Mouse (Mus musculus) intestine, postnatal 0 days (tissue): ENCODE measurements at regions not wholly inside any gene's neighbourhood (a gene's known extent, or its start where the extent isn't known, plus 50 kb on each side); places are given as distances from the start of the nearest gene placed in this dataset.
"Not testable (repeated sequence)": the region's sequence is repeated elsewhere in the genome, so short reads cannot be mapped to it uniquely, and the experiment has no call there.

Experiments used
- ATAC-seq: fragments of 200-750 bp; cut with Nextera tagmentation; 2 replicates; pipeline ENCODE4 v1.8.0; 2017; ENCODE audit warnings: mild to moderate bottlenecking, moderate TSS enrichment, moderate library complexity
- H3K27ac ChIP-seq: fragments of 300-500 bp; sonication (generic); 2 replicates; pipeline ENCODE4 v1.5.1; 2014; ENCODE audit warnings: mild to moderate bottlenecking, low read depth, low read length, moderate library complexity
- H3K27me3 ChIP-seq: fragments of 300-500 bp; sonication (generic); replicated peaks from 2 replicates; pipeline ENCODE4 v1.6.1; 2014; ENCODE audit warnings: low read length, mixed read lengths; ENCODE audit not compliant: control insufficient read depth, insufficient read depth
- H3K36me3 ChIP-seq: fragments of 300-500 bp; sonication (generic); 2 replicates; pipeline ENCODE4 v1.6.1; 2014; ENCODE audit warnings: mild to moderate bottlenecking, moderate library complexity; ENCODE audit not compliant: control insufficient read depth, insufficient read depth
- H3K4me1 ChIP-seq: fragments of 300-500 bp; sonication (generic); replicated peaks from 2 replicates; pipeline ENCODE4 v1.6.1; 2014; ENCODE audit warnings: antibody characterized with exemption, low read length, mixed read lengths; ENCODE audit not compliant: control insufficient read depth, insufficient read depth
- H3K4me2 ChIP-seq: fragments of 300-500 bp; sonication (generic); replicated peaks from 2 replicates; pipeline ENCODE4 v1.6.1; 2014; ENCODE audit warnings: low read depth, mild to moderate bottlenecking, moderate library complexity
- H3K4me3 ChIP-seq: fragments of 300-500 bp; sonication (generic); 2 replicates; pipeline ENCODE4 v1.5.1; 2014; ENCODE audit warnings: low read depth, low read length
- H3K9ac ChIP-seq: fragments of 300-500 bp; sonication (generic); 2 replicates; pipeline ENCODE4 v1.6.1; 2014; ENCODE audit warnings: mild to moderate bottlenecking, low read depth, low read length
- H3K9me3 ChIP-seq: fragments of 300-500 bp; sonication (generic); 2 replicates; pipeline ENCODE4 v1.6.1; 2016; ENCODE audit warnings: mixed run types; ENCODE audit not compliant: control insufficient read depth
- CTCF ChIP-seq: sonication (generic); IDR thresholded peaks from 2 replicates; pipeline ENCODE4 v1.5.1; 2016; ENCODE audit warnings: low read depth, mild to moderate bottlenecking, control low read depth, antibody characterized with exemption, moderate library complexity
- WGBS: fragments of 180-500 bp; shearing (Covaris S2); extraction: QIAGEN DNeasy Blood & Tissue Kit; methylation state at CpG from one replicate; pipeline ENCODE4 v1.1.7; 2014; 5-methylcytosine and 5-hydroxymethylcytosine counted together

DNA sequence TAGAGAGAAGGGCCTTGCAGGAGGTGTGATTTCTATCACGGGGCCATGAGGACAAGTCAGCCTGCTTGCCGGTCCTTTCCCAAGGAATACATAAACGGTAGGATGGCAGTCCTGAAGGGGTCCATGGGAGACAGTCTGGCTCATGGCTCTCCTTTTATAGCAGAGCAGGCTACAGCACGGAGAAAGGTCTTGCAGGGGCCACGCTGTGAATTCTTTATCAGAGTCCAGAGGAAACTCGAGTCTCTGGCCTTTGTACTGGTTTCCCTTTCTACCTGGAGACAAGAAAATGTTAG is 1984.0 kb downstream of the 4930444P10Rik start:
- no peak for ATAC-seq
- no peak overlapping the region for H3K27ac ChIP-seq
- no peaks in the 10 kb centered on the region for H3K36me3 ChIP-seq
- 14% methylated on average over 6 of the region's 6 CpGs for WGBS
- H3K4me1 ChIP-seq = no peaks in the 10 kb centered on the region
- H3K4me3 ChIP-seq = no peak overlapping the region
- H3K27me3 ChIP-seq = no peaks in the 10 kb centered on the region
- H3K9me3 ChIP-seq = no peaks in the 10 kb centered on the region
- no peak overlapping the region for H3K4me2 ChIP-seq
- TF ChIP-seq CTCF = no peak
- no peak overlapping the region for H3K9ac ChIP-seq

DNA sequence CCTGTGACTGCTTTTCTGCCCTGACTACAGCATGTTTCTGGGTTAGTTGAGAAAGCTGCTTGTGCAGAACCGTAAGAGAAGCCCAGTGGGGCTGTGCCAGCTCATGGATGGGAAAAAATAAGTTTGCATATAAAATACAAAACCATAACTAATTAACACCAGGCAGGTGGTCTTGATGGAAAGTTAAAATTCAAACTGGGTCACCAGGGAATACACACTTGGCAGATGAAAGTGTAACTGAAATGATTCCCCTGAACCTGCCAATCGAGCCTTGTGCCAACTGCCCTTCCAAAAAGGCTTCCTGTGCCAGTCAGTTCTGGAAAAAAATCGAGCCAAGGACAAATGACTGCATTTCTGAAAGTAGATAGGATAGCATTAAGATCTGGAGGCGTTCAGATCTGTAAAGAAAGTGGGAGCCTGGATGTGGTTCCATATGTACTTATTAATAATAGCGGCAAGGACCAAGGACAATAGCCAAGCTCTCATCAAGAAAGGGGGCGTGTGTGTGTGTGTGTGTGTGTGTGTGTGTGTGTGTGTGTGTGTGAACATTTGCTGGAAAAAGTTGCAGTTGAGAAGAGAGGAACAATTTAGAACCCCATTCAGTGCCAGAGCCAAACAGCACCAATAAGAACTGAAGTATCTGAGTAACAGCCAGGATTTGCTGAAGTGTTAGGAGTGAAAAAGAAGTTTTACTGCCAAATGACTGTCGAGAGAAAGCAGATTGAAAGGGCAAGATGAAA is 1984.5 kb downstream of the 4930444P10Rik start:
- Histone ChIP-seq H3K27ac (no peak overlapping the region), H3K36me3 (no peaks in the 10 kb centered on the region), H3K27me3 (no peaks in the 10 kb centered on the region), H3K4me2 (no peak overlapping the region), H3K4me3 (no peak overlapping the region), H3K9ac (no peak overlapping the region), H3K9me3 (no peaks in the 10 kb centered on the region), H3K4me1 (no peaks in the 10 kb centered on the region)
- WGBS = 65% methylated on average over 7 of the region's 7 CpGs
- TF ChIP-seq CTCF = no peak
- no peak for ATAC-seq

DNA sequence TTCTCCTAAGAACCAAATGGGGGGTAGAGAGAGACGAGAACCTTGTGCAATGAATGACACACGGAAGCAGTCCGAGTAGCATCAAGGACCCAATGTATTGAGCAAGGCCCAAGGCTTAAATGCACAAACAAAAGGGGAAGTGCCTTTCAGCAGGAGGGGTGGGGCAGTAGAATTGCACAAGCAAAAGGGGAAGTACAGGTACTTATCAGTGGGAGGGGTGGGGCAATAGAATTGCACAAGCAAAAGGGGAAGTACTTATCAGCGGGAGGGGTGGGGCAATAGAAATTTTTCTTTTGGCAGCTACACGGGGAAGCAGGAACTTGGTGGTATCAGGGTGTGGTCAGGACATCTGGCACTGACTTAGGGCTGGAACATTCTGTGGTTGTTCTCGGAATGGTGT is 1987.6 kb downstream of the 4930444P10Rik start:
- not testable (repeated sequence) for H3K4me2 ChIP-seq, H3K27me3 ChIP-seq, H3K27ac ChIP-seq, H3K4me3 ChIP-seq, ATAC-seq, H3K36me3 ChIP-seq, H3K9ac ChIP-seq, H3K9me3 ChIP-seq, H3K4me1 ChIP-seq
- WGBS = 89% methylated on average over 4 of the region's 6 CpGs

DNA sequence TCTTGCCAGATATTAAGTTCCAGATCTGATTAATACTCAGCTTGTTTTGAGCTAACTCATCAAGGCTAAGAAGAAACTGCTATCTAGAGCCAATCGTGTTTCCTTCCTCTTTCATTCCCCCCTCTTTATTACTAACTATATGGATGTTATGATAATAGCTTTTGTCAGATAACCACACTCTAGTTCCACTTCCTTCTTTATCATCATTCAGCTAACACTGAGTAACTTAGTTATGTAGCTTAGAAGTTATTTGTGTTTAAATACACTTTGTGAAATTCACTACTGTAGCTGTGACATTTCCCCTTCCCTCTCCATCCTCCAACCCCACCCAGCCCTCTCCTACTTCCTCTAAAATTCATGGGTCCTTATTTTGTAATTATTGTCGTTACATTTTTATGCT is 1988.6 kb downstream of the 4930444P10Rik start:
- TF ChIP-seq CTCF = no peak
- Histone ChIP-seq H3K4me2 (no peak overlapping the region), H3K9me3 (no peaks in the 10 kb centered on the region), H3K9ac (no peak overlapping the region), H3K4me3 (no peak overlapping the region), H3K27ac (no peak overlapping the region), H3K27me3 (no peaks in the 10 kb centered on the region), H3K4me1 (no peaks in the 10 kb centered on the region), H3K36me3 (no peaks in the 10 kb centered on the region)
- no peak for ATAC-seq
- WGBS = 82% methylated on average over 2 of the region's 2 CpGs

DNA sequence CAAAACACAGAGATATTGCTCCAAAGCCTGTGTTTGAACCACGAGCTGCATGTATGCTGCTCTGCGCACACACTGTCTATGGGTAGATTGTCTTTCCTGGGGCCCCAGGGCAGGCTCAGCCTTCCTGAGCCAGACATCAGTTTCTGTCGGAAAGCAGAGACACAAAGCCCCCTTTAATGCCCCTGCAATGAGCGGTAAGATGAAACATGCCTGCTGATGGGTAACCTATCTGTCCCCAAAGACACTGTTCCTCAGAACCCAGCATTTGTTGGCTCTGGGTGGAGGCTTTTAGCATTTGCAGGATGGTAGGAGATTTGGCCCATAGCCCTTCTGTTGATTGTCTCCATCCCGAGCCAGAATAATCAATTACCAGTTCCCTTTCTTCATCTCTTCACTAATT is 1994.1 kb downstream of the 4930444P10Rik start:
- Histone ChIP-seq H3K4me2 (no peak overlapping the region), H3K9ac (no peak overlapping the region), H3K27ac (no peak overlapping the region), H3K27me3 (no peaks in the 10 kb centered on the region), H3K4me3 (no peak overlapping the region), H3K36me3 (no peaks in the 10 kb centered on the region), H3K4me1 (no peaks in the 10 kb centered on the region), H3K9me3 (no peaks in the 10 kb centered on the region)
- no peak for ATAC-seq
- 69% methylated on average over 5 of the region's 5 CpGs for WGBS
- no peak for TF ChIP-seq CTCF

DNA sequence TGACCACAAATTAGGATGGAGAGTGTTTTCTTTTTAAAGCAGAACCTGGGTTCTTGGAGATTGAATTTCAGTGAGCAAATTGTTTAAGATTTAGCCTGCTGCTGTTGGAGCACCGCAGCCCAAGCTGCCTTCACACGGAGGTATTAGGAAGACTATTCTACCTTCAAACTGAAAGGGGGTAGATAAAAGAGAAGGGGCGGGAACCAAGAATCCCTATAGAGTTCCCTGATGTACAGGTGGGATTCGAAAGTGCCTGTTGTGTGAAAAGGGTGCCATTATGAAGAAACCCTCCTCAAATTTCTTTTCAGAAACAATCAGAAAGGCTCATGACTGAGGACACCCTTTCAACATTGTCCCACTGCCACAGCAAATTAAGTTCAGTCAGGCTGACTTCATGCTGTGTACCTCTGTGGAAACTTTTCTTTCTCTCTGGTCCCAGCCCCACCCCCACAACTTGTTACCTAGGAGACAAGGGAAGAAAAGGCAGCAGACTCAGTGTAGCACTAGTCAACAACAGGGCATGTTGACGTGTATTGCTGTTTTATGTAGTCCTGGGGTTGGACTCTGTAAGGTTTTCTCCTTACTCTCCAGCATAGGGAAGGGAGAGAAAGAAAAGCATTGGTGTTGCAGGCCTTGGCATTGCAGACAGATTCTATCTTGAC is 1995.4 kb downstream of the 4930444P10Rik start:
- H3K9ac ChIP-seq = no peak overlapping the region
- no peak for TF ChIP-seq CTCF

More for the DNA sequence above, 1995.4 kb downstream of the 4930444P10Rik start:
- 45% methylated on average over 5 of the region's 5 CpGs for WGBS
- H3K9me3 ChIP-seq = no peaks in the 10 kb centered on the region
- no peak for ATAC-seq
- H3K4me1 ChIP-seq = no peaks in the 10 kb centered on the region
- H3K27ac ChIP-seq = no peak overlapping the region
- no peaks in the 10 kb centered on the region for H3K36me3 ChIP-seq
- no peaks in the 10 kb centered on the region for H3K27me3 ChIP-seq
- no peak overlapping the region for H3K4me2 ChIP-seq
- no peak overlapping the region for H3K4me3 ChIP-seq
